Mouse (Mus musculus) kidney, embryonic 15.5 days (tissue): ENCODE data around the gene Ggt1. TPM values are rescaled to one million over a fixed set of nuclear protein-coding genes. Genes with fewer than 3 reads are reported as not detected.

Experiments used
- polyA plus RNA-seq: library from polyadenylated mRNA; unstranded; fragments of >200 nt; fragmentation: Nextera tagmentation; extraction: Ambion mirVana; gene quantifications from 2 replicates; pipeline ENCODE4 v1.2.1, GENCODE M21; 2015

Ggt1 gene
- polyA plus RNA-seq, 1 experiment from 2014 or later: 137 TPM

Other genes starting within 250 kb of the Ggt1 start
- gene Adora2a, start 244.7 kb upstream of the Ggt1 start, polyA plus RNA-seq: 4.6 and 6.5 TPM in 2 replicates
- 1.6 and 1.8 TPM in 2 replicates for gene Upb1, start 160.5 kb upstream of the Ggt1 start, polyA plus RNA-seq
- gene Snrpd3, start 44.1 kb upstream of the Ggt1 start, polyA plus RNA-seq: 175 and 183 TPM in 2 replicates
- 44.2 and 46.0 TPM in 2 replicates for gene Gucd1, start 43.6 kb upstream of the Ggt1 start, polyA plus RNA-seq
- gene Lrrc75b, start 1.3 kb upstream of the Ggt1 start, polyA plus RNA-seq: 3.0 and 3.1 TPM in 2 replicates
- 6.7 and 7.7 TPM in 2 replicates for gene Ggt5, start 27.7 kb downstream of the Ggt1 start, polyA plus RNA-seq
- gene Susd2, start 82.4 kb downstream of the Ggt1 start, polyA plus RNA-seq: 16.5 and 22.6 TPM in 2 replicates
- gene Cabin1, start 202.7 kb downstream of the Ggt1 start, polyA plus RNA-seq: 35.1 and 37.8 TPM in 2 replicates
- 81.8 and 84.2 TPM in 2 replicates for gene Ddt, start 211.8 kb downstream of the Ggt1 start, polyA plus RNA-seq
- gene Gm20441, start 219.3 kb downstream of the Ggt1 start, polyA plus RNA-seq: 0.40 TPM in 1 of 2 replicates, not detected in the other
- 42.2 and 43.8 TPM in 2 replicates for gene Gstt3, start 219.8 kb downstream of the Ggt1 start, polyA plus RNA-seq
- 12.6 and 15.8 TPM in 2 replicates for gene Gstt1, start 237.0 kb downstream of the Ggt1 start, polyA plus RNA-seq